Mouse (Mus musculus) embryo, embryonic 9.5 days (tissue): Measurements from ENCODE around the gene Herc4.

ENCODE experiments used
- DNase-seq: peaks from one replicate; pipeline ENCODE4 v3.0.0-alpha.2; 2017; ENCODE audit errors: extremely low spot score

The Herc4 gene

GRCm38 (mm10) chr10:63248421-63248820 is 4.8 kb downstream of the Herc4 start:
- no peak for DNase-seq

- no peak for DNase-seq
These were observed 15.1 kb downstream of the Herc4 start for GRCm38 (mm10) chr10:63258696-63259095.

- no peak for DNase-seq
These were observed 15.7 kb downstream of the Herc4 start for GRCm38 (mm10) chr10:63259340-63259739.

DNA sequence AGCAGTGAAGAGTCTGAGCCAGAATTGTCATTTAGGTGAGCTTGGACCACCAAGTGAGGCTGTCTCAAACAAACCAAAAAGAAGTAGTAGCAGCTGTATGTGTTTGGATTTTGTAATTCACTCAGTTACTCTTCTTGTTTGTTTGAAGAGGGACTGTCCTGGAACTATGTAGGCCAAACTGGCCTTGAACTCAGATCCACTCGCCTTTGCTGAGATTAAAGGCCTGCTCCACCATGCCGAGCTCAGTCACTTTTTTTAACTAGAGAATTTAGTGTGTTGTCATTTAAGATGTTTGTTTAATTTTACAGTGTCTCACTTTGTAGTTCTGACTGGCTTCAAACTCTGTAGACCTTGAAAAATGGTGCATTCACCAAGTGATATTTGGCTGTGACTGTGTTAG is 24.3 kb downstream of the Herc4 start:
- no peak for DNase-seq

GRCm38 (mm10) chr10:63272401-63272800 is 28.8 kb downstream of the Herc4 start:
- DNase-seq: no peak

DNA sequence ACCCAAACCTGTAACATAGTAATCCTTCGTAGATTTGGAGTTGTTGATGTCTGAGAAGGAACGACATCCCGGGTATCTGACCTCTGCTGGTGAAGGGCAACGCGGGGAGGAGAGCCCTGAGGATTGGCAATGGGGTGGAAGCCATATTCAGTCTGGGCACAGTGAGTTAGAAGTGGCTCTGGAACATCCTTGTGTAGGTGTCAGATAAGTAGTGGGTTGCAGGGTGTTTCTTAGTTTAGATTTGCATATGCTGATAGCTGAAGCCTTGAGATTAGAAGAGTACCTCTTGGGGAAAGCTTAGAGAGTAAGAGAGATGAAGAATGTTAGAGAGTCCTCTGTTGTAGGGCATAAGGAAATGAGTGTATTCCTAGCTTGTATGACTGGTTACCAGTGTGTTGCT is 29.3 kb downstream of the Herc4 start:
- no peak for DNase-seq

DNA sequence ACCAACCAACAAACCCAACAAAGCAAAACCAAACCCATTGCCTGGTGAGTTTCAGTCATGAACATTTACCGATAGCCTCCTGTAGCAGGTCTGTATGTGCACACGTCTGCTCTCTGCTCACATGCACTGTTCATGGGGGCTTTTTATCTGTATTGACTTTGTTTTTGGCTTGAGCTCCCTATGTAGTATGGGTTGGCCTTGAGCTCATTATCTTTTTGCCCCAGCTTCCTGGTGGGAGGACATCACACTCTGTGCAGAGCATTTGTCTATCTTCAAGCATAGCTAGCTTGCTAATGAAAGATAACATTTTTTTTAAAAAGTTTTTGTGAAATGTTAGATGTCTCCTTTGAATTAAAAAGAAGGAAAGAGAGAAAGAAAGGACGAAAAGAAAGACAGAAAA is 33.4 kb downstream of the Herc4 start:
- no peak for DNase-seq

GRCm38 (mm10) chr10:63279851-63280250 is 36.2 kb downstream of the Herc4 start:
- DNase-seq: no peak

DNA sequence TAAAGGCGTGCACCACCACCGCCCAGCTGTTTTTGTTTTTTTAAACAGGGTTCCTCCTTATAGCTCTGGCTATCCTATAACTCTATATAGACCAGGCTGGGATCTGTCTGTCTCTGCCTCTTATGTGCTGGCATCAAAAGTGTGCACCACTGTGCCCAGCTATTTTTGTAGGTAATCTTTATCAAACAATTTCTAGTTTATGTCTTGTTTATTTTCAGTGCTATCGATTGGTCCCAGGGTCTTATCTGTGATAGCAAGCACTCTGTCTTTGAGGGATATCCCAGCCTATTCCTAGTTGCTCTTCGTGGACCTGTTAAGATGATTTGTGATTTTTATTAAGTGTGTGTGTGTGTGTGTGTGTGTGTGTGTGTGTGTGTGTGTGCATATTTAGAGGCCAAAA is 38.8 kb downstream of the Herc4 start:
- DNase-seq: no peak

DNA sequence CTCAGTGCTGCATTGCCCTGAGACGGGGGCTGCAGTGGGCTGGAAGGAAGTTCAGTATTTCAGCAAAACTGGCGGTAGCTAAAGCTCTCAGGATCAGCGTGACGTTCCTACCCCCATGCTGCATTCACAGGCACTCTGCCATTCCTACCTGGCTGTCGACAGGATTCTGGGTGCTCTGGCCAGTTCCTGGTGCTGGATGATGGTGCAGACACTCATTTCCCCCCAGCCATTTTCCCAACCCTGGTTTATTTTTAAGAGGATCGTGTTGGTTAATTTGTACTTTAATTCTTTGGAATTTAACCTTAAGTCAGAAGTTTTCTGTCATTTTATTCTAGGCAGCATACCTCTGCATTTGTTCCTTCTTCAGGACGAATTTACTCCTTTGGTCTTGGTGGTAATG is 39.2 kb downstream of the Herc4 start:
- no peak for DNase-seq

GRCm38 (mm10) chr10:63302356-63302755 is 58.7 kb downstream of the Herc4 start:
- no peak for DNase-seq

DNA sequence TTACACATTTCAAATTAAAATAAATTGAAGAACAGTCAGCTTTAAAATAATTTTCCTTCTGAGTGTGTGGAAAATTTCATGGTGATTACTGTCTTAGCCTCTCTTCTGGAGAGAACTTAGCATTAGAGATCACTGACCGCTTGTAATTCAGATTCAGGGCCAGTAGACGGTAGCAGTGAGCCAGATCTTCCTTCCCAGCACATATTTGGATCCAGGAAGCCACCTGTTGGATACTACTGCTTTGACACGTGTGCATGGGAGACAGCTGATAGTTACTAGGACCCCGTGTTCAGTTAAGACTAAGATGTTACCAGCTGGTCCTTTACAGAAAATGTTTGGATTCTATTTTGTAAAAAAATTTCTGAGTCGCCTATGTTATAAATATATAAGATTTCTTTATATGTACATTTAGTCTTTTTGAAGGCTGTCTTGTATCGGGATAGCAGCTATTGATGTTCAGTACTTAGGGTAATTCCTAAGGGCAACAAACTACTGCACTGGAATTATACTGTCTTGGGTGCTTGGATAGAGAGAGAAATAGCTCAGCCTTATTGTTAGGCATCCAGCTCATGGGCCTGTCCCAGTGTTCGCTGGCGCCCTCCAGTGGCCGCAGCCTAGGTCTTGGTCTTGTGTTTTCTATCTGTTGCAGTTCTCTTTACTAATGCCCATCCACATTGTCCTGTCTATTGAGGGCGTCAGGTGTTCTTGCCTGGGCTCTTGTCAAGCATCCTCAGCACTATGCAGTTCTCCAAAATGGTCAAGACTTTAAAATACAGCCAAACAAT is 65.2 kb downstream of the Herc4 start:
- peak; percentile 74 for DNase-seq

DNA sequence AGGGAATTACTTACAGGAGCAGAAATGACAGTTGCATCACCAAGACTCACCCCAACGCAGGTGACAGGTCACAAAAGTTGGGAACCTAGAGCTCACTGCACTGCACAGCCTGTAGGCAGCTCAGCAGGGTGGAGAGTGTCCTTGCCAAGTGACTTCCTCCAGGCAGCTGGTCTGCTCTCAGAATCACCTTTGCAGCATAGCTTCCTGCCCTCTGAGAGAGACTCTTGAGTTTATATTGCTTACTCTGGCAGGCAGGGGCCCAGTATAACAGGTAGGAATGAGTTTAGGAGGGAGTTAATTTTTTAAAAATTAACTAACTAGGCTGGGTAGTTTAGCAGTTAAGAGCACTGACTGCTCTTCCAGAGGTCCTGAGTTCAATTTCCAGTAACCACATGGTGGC is 70.1 kb downstream of the Herc4 start:
- no peak for DNase-seq

GRCm38 (mm10) chr10:63327091-63327490 is 83.5 kb downstream of the Herc4 start:
- DNase-seq: no peak

GRCm38 (mm10) chr10:63336901-63337300 is 93.3 kb downstream of the Herc4 start:
- DNase-seq: no peak

- DNase-seq: peak; percentile 19
These were observed 93.7 kb downstream of the Herc4 start for GRCm38 (mm10) chr10:63337326-63337725.

DNA sequence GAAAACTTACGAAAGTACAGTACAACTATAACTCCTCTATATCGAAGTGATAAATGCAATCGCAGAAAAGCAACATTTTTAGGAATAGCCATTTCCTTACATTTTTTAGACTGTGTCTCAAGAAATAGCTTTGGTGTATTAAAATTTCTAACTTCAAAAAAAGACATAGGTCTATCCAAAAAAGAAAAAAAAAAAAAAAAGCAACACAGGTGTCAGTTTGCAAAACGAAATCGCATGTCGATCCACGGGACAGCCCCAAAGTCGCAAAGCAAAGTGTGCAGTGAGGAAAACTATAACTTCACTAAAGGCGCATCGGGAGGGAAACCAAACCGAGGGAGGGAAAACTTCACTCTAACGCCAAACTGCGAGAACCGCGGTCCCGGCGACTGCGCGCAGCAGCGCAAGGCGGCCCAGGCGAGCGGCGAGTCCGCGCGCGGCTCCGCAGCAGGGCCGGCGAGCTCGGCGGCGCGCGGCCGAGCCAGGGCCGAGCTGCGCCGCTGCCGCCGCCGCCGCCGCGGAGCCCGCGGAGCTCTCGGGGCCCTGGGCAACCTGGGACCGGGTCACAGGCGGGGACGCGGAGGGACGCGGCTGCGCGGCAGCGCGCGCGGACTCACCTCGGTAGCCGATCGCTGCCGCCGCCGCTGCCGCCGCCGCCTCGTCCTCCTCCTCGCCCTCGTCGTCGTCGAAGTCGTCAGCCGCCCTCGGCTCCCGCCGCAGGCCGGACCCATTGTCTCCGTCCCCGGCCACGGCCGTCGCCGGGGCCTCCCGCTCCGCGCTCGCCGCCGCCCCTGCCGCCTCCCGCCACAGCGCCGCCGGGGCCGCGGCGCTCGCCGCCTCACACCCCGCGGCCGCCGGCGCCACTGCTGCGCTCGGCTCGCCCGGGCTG is 94.6 kb downstream of the Herc4 start:
- peak; percentile 55 for DNase-seq

DNA sequence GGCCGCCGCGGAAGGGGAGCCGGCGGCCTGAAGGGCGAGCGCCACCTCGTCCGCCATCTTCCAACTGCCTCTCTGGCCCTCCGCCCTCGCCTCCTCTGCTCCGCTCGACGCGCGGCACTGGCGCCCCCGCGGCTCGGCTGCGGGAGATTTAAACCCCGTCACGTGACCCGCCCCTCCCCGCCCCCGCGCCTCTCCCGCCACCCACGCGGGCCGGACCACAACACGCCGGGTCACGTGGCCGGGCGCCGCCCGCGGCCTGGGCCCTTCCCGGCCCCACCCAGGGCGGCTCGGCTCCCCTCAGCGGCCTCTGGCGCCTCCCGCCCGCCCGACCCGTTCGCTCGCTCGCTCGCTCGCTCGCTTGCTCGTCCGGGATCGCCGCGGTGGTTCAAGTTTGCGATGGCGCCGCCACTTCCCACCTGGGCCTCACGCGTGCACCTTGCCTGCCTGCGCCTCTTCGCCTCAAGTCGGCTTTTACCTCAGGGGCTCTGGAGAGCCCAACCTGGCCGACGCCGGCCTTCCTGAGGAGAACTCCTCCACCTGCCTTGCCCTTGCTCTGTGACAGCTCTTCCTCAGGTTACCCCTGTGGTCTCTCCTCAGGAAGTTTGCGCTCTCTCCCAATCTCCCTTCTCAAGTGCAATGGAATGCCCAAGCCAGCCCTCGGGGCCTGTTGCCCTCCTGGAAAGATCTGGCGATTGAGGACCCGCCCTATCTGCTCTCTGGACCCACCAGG is 95.5 kb downstream of the Herc4 start:
- peak; percentile 92 for DNase-seq

DNA sequence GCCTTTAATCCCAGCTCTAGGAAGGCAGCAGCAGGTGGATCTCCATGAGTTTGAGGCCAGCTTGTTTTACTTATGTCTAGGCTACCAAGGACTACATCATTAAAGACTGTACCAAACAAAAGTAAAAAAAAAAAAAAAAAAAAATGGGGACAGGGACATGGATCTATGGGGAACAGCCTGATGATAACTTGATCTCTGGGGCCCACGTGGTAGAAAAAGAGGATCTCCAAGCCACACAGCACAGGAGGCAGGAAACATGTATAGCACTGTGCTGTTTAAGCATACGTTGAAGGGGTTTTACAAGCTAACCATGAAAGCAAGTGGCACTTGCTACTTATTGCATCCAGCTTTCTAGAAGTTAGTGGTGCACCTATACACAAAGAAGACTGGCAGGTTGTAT is 97.7 kb downstream of the Herc4 start:
- no peak for DNase-seq

GRCm38 (mm10) chr10:63344751-63345150 is 101.1 kb downstream of the Herc4 start:
- DNase-seq: no peak

GRCm38 (mm10) chr10:63348291-63348690 is 104.7 kb downstream of the Herc4 start:
- no peak for DNase-seq

DNA sequence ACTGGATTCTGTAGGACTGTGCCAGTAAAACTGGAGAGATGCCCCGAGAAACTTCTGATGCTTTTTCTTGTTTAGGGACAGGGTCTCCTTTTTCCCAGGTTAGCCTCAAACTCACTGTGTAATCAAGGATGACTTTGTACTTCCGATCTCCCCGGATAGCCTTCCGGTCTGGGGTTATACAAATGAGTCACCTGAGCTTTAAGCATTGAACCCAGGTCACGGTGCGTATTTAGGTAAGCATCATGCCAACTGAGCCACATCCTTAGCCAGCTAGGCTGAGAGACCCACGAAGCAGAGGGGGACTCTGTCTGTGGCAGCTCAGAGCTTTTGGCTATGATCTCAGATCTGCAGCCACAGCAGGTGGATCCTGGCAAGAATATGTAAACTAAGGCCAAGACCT is 107.1 kb downstream of the Herc4 start:
- no peak for DNase-seq
